Mouse (Mus musculus) hindbrain, embryonic 16.5 days (tissue): ENCODE data around the gene Olfr1375. TPM values are rescaled to one million over a fixed set of nuclear protein-coding genes. Genes with fewer than 3 reads are reported as not detected.
"Not testable (repeated sequence)": the region's sequence is repeated elsewhere in the genome, so short reads cannot be mapped to it uniquely, and the experiment has no call there.

Source experiments
- ATAC-seq: fragments of 200-750 bp; cut with Nextera tagmentation; 2 replicates; pipeline ENCODE4 v1.8.0; 2017; ENCODE audit warnings: moderate TSS enrichment, moderate library complexity
- H3K27ac ChIP-seq: fragments of 300-500 bp; sonication (generic); 2 replicates; pipeline ENCODE4 v1.5.1; 2014; ENCODE audit warnings: low read depth, mild to moderate bottlenecking, control low read depth, low read length, moderate library complexity
- H3K27me3 ChIP-seq: fragments of 300-500 bp; sonication (generic); replicated peaks from 2 replicates; pipeline ENCODE4 v1.6.1; 2014; ENCODE audit warnings: low read length; ENCODE audit not compliant: control insufficient read depth, insufficient read depth
- H3K36me3 ChIP-seq: fragments of 300-500 bp; sonication (generic); 2 replicates; pipeline ENCODE4 v1.6.1; 2014; ENCODE audit warnings: mild to moderate bottlenecking, low read length, moderate library complexity, mixed read lengths; ENCODE audit not compliant: control insufficient read depth, insufficient read depth
- H3K4me1 ChIP-seq: fragments of 300-500 bp; sonication (generic); 2 replicates; pipeline ENCODE4 v1.6.1; 2014; ENCODE audit warnings: low read depth, low read length; ENCODE audit not compliant: control insufficient read depth, insufficient read depth
- H3K4me2 ChIP-seq: fragments of 300-500 bp; sonication (generic); 2 replicates; pipeline ENCODE4 v1.6.1; 2014; ENCODE audit warnings: mild to moderate bottlenecking, low read length, control low read depth, moderate library complexity
- H3K4me3 ChIP-seq: fragments of 300-500 bp; sonication (generic); 2 replicates; pipeline ENCODE4 v1.5.1; 2014; ENCODE audit warnings: mild to moderate bottlenecking, low read length, control low read depth, moderate library complexity
- H3K9ac ChIP-seq: fragments of 300-500 bp; sonication (generic); 2 replicates; pipeline ENCODE4 v1.6.1; 2014; ENCODE audit warnings: low read depth, mild to moderate bottlenecking, control low read depth, low read length, moderate library complexity
- H3K9me3 ChIP-seq: fragments of 300-500 bp; sonication (generic); 2 replicates; pipeline ENCODE4 v1.6.1; 2014; ENCODE audit warnings: mild to moderate bottlenecking, low read length, moderate library complexity; ENCODE audit not compliant: control insufficient read depth
- WGBS: fragments of 180-500 bp; shearing (Covaris S2); extraction: QIAGEN DNeasy Blood & Tissue Kit; methylation state at CpG from one replicate; pipeline ENCODE4 v1.1.7; 2014; 5-methylcytosine and 5-hydroxymethylcytosine counted together
- polyA plus RNA-seq: library from polyadenylated mRNA; unstranded; fragments of >200 nt; fragmentation: Nextera tagmentation; extraction: Ambion mirVana; gene quantifications from 2 replicates; pipeline ENCODE4 v1.2.1, GENCODE M21; 2015

Olfr1375 gene
- polyA plus RNA-seq = not detected in 2 replicates

- H3K27me3 ChIP-seq, H3K4me2 ChIP-seq, H3K4me1 ChIP-seq, H3K9me3 ChIP-seq, H3K27ac ChIP-seq, H3K4me3 ChIP-seq, H3K36me3 ChIP-seq, H3K9ac ChIP-seq, ATAC-seq: not testable (repeated sequence)
- WGBS = 72% methylated on average over 3 of the region's 3 CpGs
Observed at GRCm38 (mm10) chr11:51047809-51048208, at the start of gene Olfr1375. Gene Olfr1375, plus strand, starts transcription at chr11:51048109.

GRCm38 (mm10) chr11:51003296-51003695 lies 44.6 kb upstream of the Olfr1375 start, which contains the start of gene Olfr51:
Gene Olfr51, plus strand, starts transcription at chr11:51003596.
- no peak for ATAC-seq
- WGBS = 86% methylated on average over 5 of the region's 5 CpGs
- Histone ChIP-seq H3K27me3 (no peaks in the 10 kb centered on the region), H3K4me3 (no peak within 1 kb of the TSS), H3K9ac (no peak within 1 kb of the TSS), H3K9me3 (no peaks in the 10 kb centered on the region), H3K4me2 (no peak within 1 kb of the TSS), H3K4me1 (no peaks in the 10 kb centered on the region), H3K27ac (no peak within 1 kb of the TSS), H3K36me3 (no peaks in the 10 kb centered on the region)

- WGBS = 68% methylated on average over 5 of the region's 5 CpGs
- no peaks in the 10 kb centered on the region for H3K9me3 ChIP-seq
- no peaks in the 10 kb centered on the region for H3K27me3 ChIP-seq
- H3K36me3 ChIP-seq = no peaks in the 10 kb centered on the region
- no peaks in the 10 kb centered on the region for H3K4me1 ChIP-seq
- ATAC-seq = no peak
- H3K4me3 ChIP-seq = no peak overlapping the region
- no peak overlapping the region for H3K9ac ChIP-seq
- no peak overlapping the region for H3K27ac ChIP-seq
- H3K4me2 ChIP-seq = no peak overlapping the region
Observed at GRCm38 (mm10) chr11:51011821-51012220, 36.1 kb upstream of the Olfr1375 start.

DNA sequence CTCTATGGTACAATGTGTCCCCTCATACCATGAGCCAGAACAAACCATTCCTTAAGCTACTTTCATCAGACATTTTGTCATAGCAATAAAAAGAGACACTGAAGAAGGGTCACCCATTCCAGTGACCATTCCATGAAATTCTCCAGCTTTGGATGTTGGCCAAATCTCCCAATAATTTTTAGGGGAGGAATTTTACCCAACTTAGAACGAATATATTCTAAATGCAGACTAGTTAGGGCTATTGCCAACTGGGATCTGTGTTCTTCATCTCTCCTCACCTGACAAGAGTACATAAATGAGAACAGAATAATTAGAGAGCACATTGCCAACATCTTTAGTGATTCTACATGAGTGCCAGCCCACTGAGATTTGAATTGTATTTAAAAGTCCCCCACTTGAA lies 34.0 kb upstream of the Olfr1375 start, which contains the start of gene Olfr54:
TSS of gene Olfr54 (plus strand) at position 301 of the 400 bp plus-strand sequence.
- 70% methylated on average over 1 of the region's 1 CpGs for WGBS
- Histone ChIP-seq H3K9ac (no peak within 1 kb of the TSS), H3K27ac (no peak within 1 kb of the TSS), H3K36me3 (no peaks in the 10 kb centered on the region), H3K9me3 (no peaks in the 10 kb centered on the region), H3K4me2 (no peak within 1 kb of the TSS), H3K27me3 (no peaks in the 10 kb centered on the region), H3K4me3 (no peak within 1 kb of the TSS), H3K4me1 (no peaks in the 10 kb centered on the region)
- no peak for ATAC-seq

DNA sequence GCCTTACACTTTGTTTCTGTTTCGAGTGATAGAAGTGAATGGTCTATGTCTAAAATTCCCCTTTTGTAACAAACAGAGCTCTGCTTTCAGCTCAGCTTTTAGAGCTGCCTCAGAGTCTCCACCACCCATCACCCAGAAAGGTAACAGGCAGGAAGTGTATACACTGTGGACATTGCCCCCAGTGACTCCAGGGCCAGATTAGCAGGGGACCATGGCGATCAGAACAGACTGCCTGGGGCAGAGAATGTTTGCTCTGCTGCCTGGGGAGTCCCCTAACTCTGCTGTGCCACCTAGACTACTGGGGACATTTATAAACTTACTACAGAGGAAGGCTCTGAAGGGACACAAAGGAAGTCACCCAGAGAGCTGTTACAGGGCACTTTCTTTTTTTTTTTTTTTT lies 31.6 kb upstream of the Olfr1375 start:
- ATAC-seq = no peak
- Histone ChIP-seq H3K27ac (no peak overlapping the region), H3K9ac (no peak overlapping the region), H3K4me2 (no peak overlapping the region), H3K4me3 (no peak overlapping the region), H3K36me3 (no peaks in the 10 kb centered on the region), H3K9me3 (no peaks in the 10 kb centered on the region), H3K27me3 (no peaks in the 10 kb centered on the region), H3K4me1 (no peaks in the 10 kb centered on the region)
- WGBS = 42% methylated on average over 2 of the region's 2 CpGs

- H3K27me3 ChIP-seq, H3K27ac ChIP-seq, H3K9ac ChIP-seq, H3K36me3 ChIP-seq, H3K9me3 ChIP-seq, H3K4me1 ChIP-seq, ATAC-seq, H3K4me3 ChIP-seq, H3K4me2 ChIP-seq: not testable (repeated sequence)
- WGBS = 88% methylated on average over 11 of the region's 11 CpGs
Observed at GRCm38 (mm10) chr11:51026811-51027210, 21.1 kb upstream of the Olfr1375 start.

DNA sequence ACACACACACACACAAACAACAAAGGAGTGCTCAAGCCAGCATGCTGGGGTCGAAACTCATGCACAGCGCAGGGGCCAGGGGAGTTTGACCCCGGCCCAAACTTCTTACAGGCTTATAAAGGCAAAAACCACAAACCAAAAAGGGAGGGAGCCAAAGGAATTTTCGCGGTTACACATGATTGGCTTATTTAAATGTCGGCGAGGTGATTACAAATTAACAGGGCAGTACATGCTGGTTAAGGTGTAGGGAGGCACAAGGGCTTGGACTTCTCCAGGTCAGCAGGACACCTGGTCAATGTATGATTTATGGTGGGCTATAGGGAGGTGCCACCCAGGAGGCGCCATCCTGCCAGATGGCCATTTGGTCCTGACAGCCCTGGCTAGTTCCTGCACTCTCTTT lies 18.5 kb upstream of the Olfr1375 start:
- not testable (repeated sequence) for H3K27ac ChIP-seq, H3K9ac ChIP-seq, ATAC-seq, H3K9me3 ChIP-seq, H3K4me3 ChIP-seq, H3K36me3 ChIP-seq, H3K4me1 ChIP-seq, H3K27me3 ChIP-seq, H3K4me2 ChIP-seq
- WGBS = 74% methylated on average over 8 of the region's 8 CpGs

DNA sequence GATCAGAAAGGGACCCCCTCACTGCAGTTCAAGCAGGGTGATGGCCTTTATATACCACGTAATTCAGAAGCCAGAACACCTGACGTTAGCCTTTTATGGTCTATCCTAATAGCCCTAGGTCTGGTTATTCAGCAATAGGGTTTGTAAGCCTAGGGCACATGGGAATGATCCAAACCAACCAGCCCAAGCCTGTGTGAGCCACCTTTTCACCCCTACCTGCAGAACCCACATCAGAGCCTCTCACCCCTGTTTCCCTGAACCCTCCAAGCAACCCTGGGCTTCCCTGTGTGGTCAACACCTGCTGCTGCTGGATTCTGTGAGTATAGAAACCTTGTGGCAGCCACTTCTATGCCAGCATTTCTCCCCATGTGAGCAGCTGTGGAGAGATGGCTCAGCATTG lies 17.7 kb upstream of the Olfr1375 start:
- H3K36me3 ChIP-seq = no peaks in the 10 kb centered on the region
- 71% methylated on average over 2 of the region's 2 CpGs for WGBS

DNA sequence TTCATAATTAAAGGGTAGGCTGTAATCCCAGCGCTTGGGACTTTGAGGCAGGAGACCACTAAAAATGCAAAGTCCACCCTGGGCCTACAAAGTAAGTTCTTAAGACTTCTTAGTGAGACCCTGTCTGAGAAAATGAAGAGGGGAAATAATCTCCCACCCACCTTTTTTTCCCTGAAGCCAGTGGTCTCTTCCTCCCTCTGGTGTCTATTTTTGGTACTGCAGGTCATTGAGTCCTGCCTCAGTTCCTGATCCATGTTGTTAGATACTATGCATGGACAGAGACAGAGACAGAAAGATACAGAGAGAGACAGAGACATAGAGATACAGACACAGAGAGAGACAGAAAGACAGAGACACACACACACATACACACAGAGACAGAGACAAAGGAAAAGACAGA lies 15.1 kb upstream of the Olfr1375 start:
- no peak overlapping the region for H3K27ac ChIP-seq
- no peak overlapping the region for H3K4me3 ChIP-seq
- H3K4me1 ChIP-seq = no peaks in the 10 kb centered on the region
- no peak for ATAC-seq
- no peak overlapping the region for H3K4me2 ChIP-seq
- H3K9me3 ChIP-seq = no peaks in the 10 kb centered on the region
- WGBS = 32% methylated on average over 1 of the region's 1 CpGs
- no peaks in the 10 kb centered on the region for H3K27me3 ChIP-seq
- no peak overlapping the region for H3K9ac ChIP-seq
- no peaks in the 10 kb centered on the region for H3K36me3 ChIP-seq

More for the DNA sequence above, 17.7 kb upstream of the Olfr1375 start:
- no peak overlapping the region for H3K9ac ChIP-seq
- H3K27me3 ChIP-seq = no peaks in the 10 kb centered on the region
- H3K4me1 ChIP-seq = no peaks in the 10 kb centered on the region
- no peak for ATAC-seq
- H3K4me2 ChIP-seq = no peak overlapping the region
- no peaks in the 10 kb centered on the region for H3K9me3 ChIP-seq
- no peak overlapping the region for H3K27ac ChIP-seq
- H3K4me3 ChIP-seq = no peak overlapping the region

DNA sequence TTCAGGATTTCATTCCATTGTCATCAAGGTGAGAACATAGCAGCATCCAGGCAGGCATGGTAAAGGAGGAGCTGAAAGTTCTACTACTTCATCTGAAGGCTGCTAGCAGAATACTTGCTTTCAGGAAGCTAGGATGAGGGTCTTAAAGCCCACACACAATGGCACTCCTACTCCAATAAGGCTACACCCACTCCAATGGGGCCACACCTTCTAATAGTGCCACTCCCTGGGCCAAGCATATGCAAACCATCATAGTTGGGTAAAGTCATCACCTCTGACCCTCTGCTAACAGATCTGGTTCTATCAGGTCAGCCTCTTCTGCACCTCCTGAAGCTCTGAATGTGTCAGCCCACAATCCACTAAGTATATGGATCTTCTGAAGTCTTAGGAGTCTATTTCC lies 13.8 kb upstream of the Olfr1375 start:
- not testable (repeated sequence) for H3K9me3 ChIP-seq, H3K4me3 ChIP-seq, H3K4me1 ChIP-seq, H3K27ac ChIP-seq, H3K27me3 ChIP-seq, H3K9ac ChIP-seq, H3K36me3 ChIP-seq, ATAC-seq, H3K4me2 ChIP-seq
